Mouse (Mus musculus) intestine, embryonic 15.5 days (tissue): ENCODE data around the gene Ptprg. TPM values are rescaled to one million over a fixed set of nuclear protein-coding genes. Genes with fewer than 3 reads are reported as not detected.

Source experiments
- ATAC-seq: fragments of 200-750 bp; cut with Nextera tagmentation; 2 replicates; pipeline ENCODE4 v1.8.0; 2017; ENCODE audit warnings: moderate TSS enrichment, moderate library complexity
- H3K27ac ChIP-seq: fragments of 300-500 bp; sonication (generic); 2 replicates; pipeline ENCODE4 v1.5.1; 2015; ENCODE audit warnings: mild to moderate bottlenecking, inconsistent platforms
- H3K27me3 ChIP-seq: fragments of 300-500 bp; sonication (generic); replicated peaks from 2 replicates; pipeline ENCODE4 v1.6.1; 2015; ENCODE audit warnings: inconsistent platforms
- H3K36me3 ChIP-seq: fragments of 300-500 bp; sonication (generic); 2 replicates; pipeline ENCODE4 v1.6.1; 2015; ENCODE audit warnings: inconsistent platforms
- H3K4me1 ChIP-seq: fragments of 300-500 bp; sonication (generic); replicated peaks from 2 replicates; pipeline ENCODE4 v1.6.1; 2015; ENCODE audit warnings: inconsistent platforms
- H3K4me2 ChIP-seq: fragments of 300-500 bp; sonication (generic); replicated peaks from 2 replicates; pipeline ENCODE4 v1.6.1; 2015; ENCODE audit warnings: mild to moderate bottlenecking, inconsistent platforms
- H3K4me3 ChIP-seq: fragments of 300-500 bp; sonication (generic); replicated peaks from 2 replicates; pipeline ENCODE4 v1.5.1; 2015; ENCODE audit warnings: inconsistent platforms
- H3K9ac ChIP-seq: fragments of 300-500 bp; sonication (generic); 2 replicates; pipeline ENCODE4 v1.6.1; 2015; ENCODE audit warnings: inconsistent platforms
- H3K9me3 ChIP-seq: fragments of 300-500 bp; sonication (generic); 2 replicates; pipeline ENCODE4 v1.6.1; 2016; ENCODE audit warnings: inconsistent platforms
- WGBS: fragments of 180-500 bp; shearing (Covaris S2); methylation state at CpG from one replicate; pipeline ENCODE4 v1.1.7; 2015; 5-methylcytosine and 5-hydroxymethylcytosine counted together
- polyA plus RNA-seq: library from polyadenylated mRNA; unstranded; fragments of >200 nt; fragmentation: Nextera tagmentation; extraction: Ambion mirVana; gene quantifications from 2 replicates; pipeline ENCODE4 v1.2.1, GENCODE M21; 2015

Gene Ptprg
- polyA plus RNA-seq, 1 experiment from 2014 or later: 18.7 TPM

DNA sequence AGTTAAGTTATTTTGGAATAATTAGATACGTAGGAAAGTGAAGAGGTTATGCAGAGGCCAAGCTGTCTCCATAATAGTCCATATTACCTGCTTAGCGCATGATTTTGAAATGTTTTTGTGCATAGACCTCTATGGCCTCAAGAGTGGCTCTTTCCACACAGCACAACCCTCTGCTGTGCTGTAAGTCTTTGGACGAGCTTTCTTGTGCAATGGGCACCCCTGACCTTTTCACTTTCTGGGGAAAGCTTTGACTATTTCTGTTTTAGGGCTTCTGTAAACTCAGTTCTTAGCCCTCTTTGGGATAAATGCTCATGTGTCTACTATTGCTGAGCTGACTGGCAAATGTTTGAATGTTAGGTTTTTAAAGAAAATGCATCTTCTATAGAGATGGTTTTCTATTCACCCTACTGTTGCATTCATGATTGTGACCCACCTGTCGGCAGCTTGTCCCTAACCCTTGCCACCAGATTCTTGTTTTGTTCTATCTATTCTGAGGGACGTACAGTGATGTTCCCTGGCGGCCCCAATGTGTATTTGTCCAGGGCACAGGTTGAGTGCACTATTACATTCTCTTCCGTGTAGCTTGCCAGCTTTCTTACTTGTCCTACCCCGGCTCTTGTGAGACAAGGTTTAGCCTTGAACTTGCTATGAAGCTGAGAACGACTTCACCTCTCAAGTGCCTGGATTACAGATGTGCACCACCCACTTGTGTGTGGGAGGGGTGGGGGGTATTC, 148.4 kb downstream of the Ptprg start:
- H3K9ac ChIP-seq: no peak overlapping the region
- no peaks in the 10 kb centered on the region for H3K36me3 ChIP-seq
- no peak overlapping the region for H3K4me3 ChIP-seq
- ATAC-seq: no peak
- H3K9me3 ChIP-seq: no peaks in the 10 kb centered on the region
- H3K27me3 ChIP-seq: no peaks in the 10 kb centered on the region
- H3K4me2 ChIP-seq: no peak overlapping the region
- 81% methylated on average over 9 of the region's 9 CpGs for WGBS
- H3K4me1 ChIP-seq: no peaks in the 10 kb centered on the region
- H3K27ac ChIP-seq: no peak overlapping the region

DNA sequence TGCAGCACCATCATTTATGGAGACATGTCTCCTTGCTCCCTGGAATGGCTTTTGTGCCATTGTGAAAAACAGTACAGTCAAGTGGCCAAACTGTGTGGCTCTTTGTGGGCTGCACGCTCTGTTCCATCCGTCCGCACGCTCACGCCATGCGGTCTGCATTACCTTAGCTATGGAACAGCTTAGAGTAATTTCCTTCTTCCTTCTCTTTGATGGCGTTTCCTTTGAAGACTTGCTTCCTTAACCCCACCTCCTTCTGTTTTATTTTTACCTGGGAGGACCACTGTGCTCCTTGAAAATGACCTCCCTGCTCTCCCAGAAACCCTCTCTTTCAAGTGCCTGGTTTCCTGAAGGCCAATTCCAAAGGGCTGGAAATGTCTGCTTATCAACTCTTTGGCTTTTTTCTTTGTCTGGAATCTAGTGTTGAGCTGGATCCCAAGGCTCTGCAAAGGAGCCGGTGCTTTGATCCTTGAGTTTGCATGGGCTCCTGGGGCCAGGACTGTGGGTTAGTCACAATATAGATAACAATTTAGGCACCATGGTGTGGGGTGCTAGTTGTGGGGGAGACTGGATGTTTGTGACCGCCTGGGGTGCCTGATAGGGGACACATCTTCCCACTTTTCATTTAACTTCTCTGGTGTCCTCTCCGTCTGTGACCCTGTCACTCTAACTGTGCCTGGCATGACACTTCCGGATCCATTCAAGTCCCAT, 149.6 kb downstream of the Ptprg start:
- Histone ChIP-seq H3K9me3 (no peaks in the 10 kb centered on the region), H3K27ac (no peak overlapping the region), H3K36me3 (no peaks in the 10 kb centered on the region), H3K27me3 (no peaks in the 10 kb centered on the region), H3K4me3 (no peak overlapping the region), H3K9ac (no peak overlapping the region), H3K4me2 (no peak overlapping the region), H3K4me1 (no peaks in the 10 kb centered on the region)
- WGBS: 80% methylated on average over 11 of the region's 11 CpGs
- ATAC-seq: no peak

DNA sequence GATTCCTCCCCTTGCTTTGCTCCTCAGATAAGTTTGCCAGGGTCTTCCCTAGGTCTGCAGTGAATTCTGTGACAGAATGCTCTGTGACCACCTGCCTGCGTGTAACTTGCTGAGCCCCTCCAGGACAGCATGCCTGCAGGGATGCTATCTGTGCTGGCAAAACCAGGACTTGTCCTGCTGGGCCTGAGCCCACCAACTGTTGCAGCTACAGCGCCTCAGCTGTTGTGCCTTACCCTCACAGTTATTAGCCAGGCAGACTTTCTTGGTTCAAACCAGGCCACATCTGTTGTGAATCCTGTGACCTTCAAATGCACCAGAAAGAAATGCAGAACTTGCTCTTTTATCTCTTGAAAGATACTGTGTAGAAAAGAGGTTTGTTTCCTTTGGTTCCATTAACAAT, 151.5 kb downstream of the Ptprg start:
- Histone ChIP-seq H3K4me2 (no peak overlapping the region), H3K9me3 (no peaks in the 10 kb centered on the region), H3K9ac (no peak overlapping the region), H3K27me3 (no peaks in the 10 kb centered on the region), H3K4me3 (no peak overlapping the region), H3K36me3 (no peaks in the 10 kb centered on the region), H3K4me1 (no peaks in the 10 kb centered on the region), H3K27ac (no peak overlapping the region)
- WGBS: 55% methylated on average over 2 of the region's 2 CpGs
- no peak for ATAC-seq

DNA sequence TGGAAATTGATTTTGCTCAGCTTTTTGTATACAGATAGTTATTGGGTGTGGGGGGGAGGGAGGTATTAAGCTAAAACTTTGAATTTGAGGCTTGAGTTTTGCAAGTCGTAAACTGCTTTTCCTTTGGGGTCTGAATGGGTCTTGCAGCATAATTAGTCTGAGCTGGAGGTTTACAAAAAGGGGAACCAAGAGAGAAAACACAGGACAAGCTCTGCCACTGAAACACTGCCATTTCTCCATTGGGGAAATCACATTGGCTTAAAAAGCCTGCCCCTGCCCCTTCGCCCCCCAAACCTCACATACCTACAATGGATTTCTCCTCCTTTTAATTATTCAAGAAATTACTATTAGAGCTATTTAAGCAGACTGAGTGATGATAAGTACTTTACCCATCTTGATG, 156.0 kb downstream of the Ptprg start:
- Histone ChIP-seq H3K27ac (no peak overlapping the region), H3K9ac (no peak overlapping the region), H3K9me3 (no peaks in the 10 kb centered on the region), H3K27me3 (no peaks in the 10 kb centered on the region), H3K36me3 (no peaks in the 10 kb centered on the region), H3K4me1 (no peaks in the 10 kb centered on the region), H3K4me3 (no peak overlapping the region), H3K4me2 (no peak overlapping the region)
- 90% methylated on average over 2 of the region's 2 CpGs for WGBS
- no peak for ATAC-seq

DNA sequence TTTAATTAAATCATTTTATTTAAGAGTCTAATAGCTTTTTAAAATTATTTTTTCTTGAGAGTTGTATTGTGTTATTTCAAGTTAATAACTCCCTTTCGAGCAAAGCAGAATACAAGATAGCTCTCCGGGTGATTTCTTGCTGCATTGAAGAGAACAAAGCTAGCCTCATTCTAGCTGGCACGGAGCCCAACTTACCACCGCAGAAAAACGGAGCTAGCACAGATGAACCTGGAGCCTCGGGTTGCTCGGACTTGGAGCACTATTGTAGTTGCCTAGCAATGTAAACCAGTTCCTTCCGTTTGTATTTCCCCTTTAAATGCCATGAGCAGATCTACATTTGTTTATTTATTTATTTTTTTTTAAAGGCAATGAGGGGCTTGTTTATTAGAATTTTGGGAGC, 156.5 kb downstream of the Ptprg start:
- no peak overlapping the region for H3K4me2 ChIP-seq
- no peak overlapping the region for H3K4me3 ChIP-seq
- H3K9ac ChIP-seq: no peak overlapping the region
- no peaks in the 10 kb centered on the region for H3K9me3 ChIP-seq
- WGBS: 65% methylated on average over 8 of the region's 8 CpGs
- H3K27me3 ChIP-seq: no peaks in the 10 kb centered on the region
- no peak overlapping the region for H3K27ac ChIP-seq
- no peaks in the 10 kb centered on the region for H3K4me1 ChIP-seq
- H3K36me3 ChIP-seq: no peaks in the 10 kb centered on the region
- ATAC-seq: no peak

DNA sequence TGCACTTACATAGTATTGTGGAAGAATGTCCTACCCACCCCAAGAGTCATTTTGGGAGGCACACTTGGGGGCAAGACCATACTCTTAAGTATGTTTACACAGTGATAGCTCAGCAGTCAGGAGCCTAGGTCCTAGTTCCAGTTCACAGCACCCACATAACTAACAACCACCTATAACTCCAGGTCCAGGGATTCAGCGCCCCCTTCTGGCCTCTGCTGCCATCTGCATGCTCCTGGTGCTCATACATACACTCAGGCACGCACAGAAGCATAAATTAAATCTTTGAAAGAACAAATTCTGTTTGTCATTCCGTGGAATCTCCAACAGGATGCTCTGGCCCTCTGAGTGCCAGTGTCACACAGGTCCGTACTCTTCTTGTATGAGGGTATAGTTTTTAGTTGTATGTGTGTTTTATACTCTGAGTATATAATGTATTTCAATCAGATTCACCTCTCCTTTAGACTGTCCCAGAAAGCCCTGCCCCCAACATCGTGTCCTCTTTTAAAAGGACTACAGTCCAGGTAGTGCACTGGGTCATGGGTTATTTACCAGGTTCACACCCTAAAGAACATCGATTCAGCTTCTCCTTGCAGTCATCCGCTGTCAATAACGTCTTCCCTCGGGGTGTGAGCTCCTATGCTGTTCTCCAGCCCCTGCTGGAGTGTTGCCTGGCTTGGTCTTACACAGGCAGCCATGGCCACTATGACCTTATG, 157.2 kb downstream of the Ptprg start:
- H3K4me1 ChIP-seq: no peaks in the 10 kb centered on the region
- H3K27me3 ChIP-seq: no peaks in the 10 kb centered on the region
- H3K9ac ChIP-seq: no peak overlapping the region
- H3K36me3 ChIP-seq: no peaks in the 10 kb centered on the region
- H3K4me3 ChIP-seq: no peak overlapping the region
- WGBS: 85% methylated on average over 9 of the region's 9 CpGs
- H3K27ac ChIP-seq: no peak overlapping the region
- no peak for ATAC-seq
- H3K9me3 ChIP-seq: no peaks in the 10 kb centered on the region
- no peak overlapping the region for H3K4me2 ChIP-seq

DNA sequence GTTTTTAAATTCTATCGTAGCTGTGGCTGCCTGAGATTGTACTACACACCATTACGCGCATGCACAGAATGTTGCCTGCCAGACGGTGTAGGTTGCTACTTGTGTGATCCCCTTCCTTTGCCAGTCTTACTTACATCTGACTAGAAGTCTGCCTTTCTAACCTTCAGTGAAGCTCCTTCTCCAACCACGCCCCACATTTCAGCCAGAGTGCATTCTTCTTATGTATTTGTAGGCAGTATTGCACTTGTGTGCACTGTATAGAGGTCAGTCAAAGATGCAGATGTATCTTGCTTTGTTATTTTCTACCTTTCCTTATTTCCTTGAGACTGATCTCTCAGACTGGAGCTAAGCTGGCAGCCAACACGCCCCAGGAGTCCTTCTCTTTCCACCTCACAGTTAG, 158.8 kb downstream of the Ptprg start:
- Histone ChIP-seq H3K27ac (no peak overlapping the region), H3K9ac (no peak overlapping the region), H3K27me3 (no peaks in the 10 kb centered on the region), H3K4me2 (no peak overlapping the region), H3K36me3 (no peaks in the 10 kb centered on the region), H3K9me3 (no peaks in the 10 kb centered on the region), H3K4me1 (no peaks in the 10 kb centered on the region), H3K4me3 (no peak overlapping the region)
- WGBS: 94% methylated on average over 6 of the region's 6 CpGs
- ATAC-seq: no peak

DNA sequence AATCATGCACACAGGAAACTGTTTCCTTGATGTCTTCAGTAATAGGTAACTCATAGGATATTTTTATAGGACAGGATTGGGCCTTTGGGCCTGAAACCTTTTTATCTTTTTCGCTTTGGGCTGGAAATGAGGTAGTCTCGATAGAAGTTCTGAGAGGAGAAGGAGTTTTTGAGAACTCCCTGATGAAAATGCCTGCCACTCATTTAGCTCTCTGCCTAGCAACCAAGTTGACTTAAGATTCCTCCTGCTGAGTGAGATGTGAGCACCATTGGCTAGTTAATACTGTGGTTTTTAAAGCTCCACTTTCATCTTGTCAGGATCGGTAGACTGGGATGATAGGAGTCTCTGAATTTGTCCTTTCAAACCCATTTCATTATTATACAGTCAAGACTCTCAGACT, 162.9 kb downstream of the Ptprg start:
- Histone ChIP-seq H3K4me3 (no peak overlapping the region), H3K27me3 (no peaks in the 10 kb centered on the region), H3K9ac (no peak overlapping the region), H3K27ac (no peak overlapping the region), H3K4me2 (no peak overlapping the region), H3K4me1 (no peaks in the 10 kb centered on the region), H3K9me3 (no peaks in the 10 kb centered on the region), H3K36me3 (no peaks in the 10 kb centered on the region)
- no peak for ATAC-seq
- 68% methylated on average over 3 of the region's 3 CpGs for WGBS

DNA sequence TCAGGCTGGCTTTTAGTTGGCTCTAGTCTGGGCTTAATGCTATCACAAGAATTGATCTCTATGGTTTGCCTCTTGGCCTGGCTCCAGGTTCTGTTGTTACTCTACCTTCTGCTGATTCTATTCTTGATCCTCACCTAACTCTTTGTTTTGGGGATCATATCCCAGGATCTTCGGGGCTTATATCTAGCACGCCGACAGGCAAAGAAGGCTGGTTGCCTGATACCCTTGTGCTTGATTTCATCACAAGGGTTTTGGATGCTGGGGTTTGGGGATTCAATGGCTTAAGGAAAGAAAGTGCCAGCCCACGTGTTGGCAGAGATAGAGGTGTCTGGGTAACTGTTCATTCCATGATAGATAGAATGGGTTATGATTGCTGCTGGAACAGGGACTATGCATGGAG, 164.9 kb downstream of the Ptprg start:
- ATAC-seq: no peak

DNA sequence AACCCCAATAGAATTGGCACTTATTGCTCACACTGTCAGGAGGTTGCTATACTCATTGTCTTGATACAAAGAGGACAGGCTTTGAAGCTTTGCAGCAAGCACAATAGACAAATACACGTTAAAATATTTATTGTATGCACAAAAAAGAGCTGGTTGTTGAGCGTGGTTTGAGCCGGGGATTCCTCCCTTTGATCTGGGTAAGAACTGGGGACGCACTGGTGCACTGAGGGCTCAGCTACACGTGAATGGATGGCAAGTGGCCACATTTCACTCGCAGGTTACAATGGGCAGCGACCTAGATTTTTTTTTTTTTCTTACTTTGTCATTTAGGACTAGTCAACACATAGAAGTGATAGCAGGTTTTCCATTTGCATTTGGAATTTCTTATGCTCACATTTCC, 165.9 kb downstream of the Ptprg start:
- no peak overlapping the region for H3K4me2 ChIP-seq
- no peak for ATAC-seq
- H3K4me3 ChIP-seq: no peak overlapping the region
- no peaks in the 10 kb centered on the region for H3K36me3 ChIP-seq
- 79% methylated on average over 7 of the region's 7 CpGs for WGBS
- H3K27ac ChIP-seq: no peak overlapping the region
- H3K9ac ChIP-seq: no peak overlapping the region
- H3K9me3 ChIP-seq: no peaks in the 10 kb centered on the region
- H3K27me3 ChIP-seq: no peaks in the 10 kb centered on the region
- no peaks in the 10 kb centered on the region for H3K4me1 ChIP-seq

More for the DNA sequence above, 164.9 kb downstream of the Ptprg start:
- H3K4me1 ChIP-seq: no peaks in the 10 kb centered on the region
- no peaks in the 10 kb centered on the region for H3K36me3 ChIP-seq
- WGBS: 86% methylated on average over 4 of the region's 4 CpGs
- H3K27me3 ChIP-seq: no peaks in the 10 kb centered on the region
- no peak overlapping the region for H3K4me2 ChIP-seq
- no peak overlapping the region for H3K27ac ChIP-seq
- no peak overlapping the region for H3K4me3 ChIP-seq
- no peaks in the 10 kb centered on the region for H3K9me3 ChIP-seq
- H3K9ac ChIP-seq: no peak overlapping the region

DNA sequence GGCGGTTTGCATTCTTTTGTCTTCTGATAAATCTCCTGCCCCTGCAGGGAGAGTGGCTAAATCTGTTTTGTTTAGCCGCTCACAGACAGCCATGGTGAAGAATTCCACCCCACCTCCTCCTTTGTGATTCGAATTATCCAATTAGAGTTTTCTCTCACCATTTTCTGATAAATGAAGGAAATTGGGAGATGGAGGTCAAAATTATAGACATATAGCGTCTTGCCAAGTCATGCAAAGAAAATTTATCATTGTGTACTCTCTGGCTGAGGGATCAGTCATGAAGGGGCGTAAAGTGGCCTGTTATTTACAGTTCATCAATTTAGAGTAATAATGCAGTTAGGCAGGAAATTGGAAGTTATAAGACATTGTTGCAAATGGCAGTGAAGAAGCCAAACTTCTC, 168.8 kb downstream of the Ptprg start:
- no peak overlapping the region for H3K4me2 ChIP-seq
- H3K27ac ChIP-seq: no peak overlapping the region
- H3K27me3 ChIP-seq: no peaks in the 10 kb centered on the region
- H3K4me1 ChIP-seq: no peaks in the 10 kb centered on the region
- ATAC-seq: no peak
- no peak overlapping the region for H3K9ac ChIP-seq
- H3K9me3 ChIP-seq: no peaks in the 10 kb centered on the region
- WGBS: 59% methylated on average over 5 of the region's 5 CpGs
- no peak overlapping the region for H3K4me3 ChIP-seq
- H3K36me3 ChIP-seq: no peaks in the 10 kb centered on the region

DNA sequence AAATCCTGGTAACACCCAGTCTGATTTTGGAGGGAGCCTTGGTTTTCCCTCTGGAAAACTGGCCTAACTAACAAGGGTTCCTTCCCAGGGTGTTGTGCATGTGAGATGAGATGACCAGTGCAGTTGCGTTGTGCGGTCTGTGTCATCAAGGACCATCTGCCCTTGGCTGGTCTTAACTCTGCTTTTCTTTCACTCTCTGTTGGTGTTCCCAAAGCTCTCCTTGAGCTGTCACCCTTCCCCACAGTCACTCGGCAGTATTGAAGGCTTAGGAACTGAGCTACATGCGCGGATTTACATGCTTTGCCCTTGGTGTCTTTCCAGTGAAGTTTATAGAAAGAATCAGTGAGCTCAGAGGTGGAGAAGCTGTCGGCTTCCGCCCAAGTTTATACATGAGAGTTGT, 170.5 kb downstream of the Ptprg start:
- Histone ChIP-seq H3K27ac (no peak overlapping the region), H3K36me3 (no peaks in the 10 kb centered on the region), H3K4me2 (no peak overlapping the region), H3K9ac (no peak overlapping the region), H3K27me3 (no peaks in the 10 kb centered on the region), H3K9me3 (no peaks in the 10 kb centered on the region), H3K4me1 (no peaks in the 10 kb centered on the region), H3K4me3 (no peak overlapping the region)
- ATAC-seq: no peak
- whole genome bisulfite sequencing: 96% methylated on average over 7 of the region's 7 CpGs
